Mouse (Mus musculus) liver, postnatal 0 days (tissue): Measurements from ENCODE around the gene Sp1. TPM values are rescaled to one million over a fixed set of nuclear protein-coding genes. Genes with fewer than 3 reads are reported as not detected.

Source experiments
- ATAC-seq: fragments of 200-750 bp; cut with Nextera tagmentation; 2 replicates; pipeline ENCODE4 v1.8.0; 2017; ENCODE audit warnings: mild to moderate bottlenecking, moderate library complexity
- DNase-seq: peaks from one replicate; pipeline ENCODE4 v3.0.0-alpha.2; 2016
- H3K27ac ChIP-seq: fragments of 300-500 bp; sonication (generic); 2 replicates; pipeline ENCODE4 v1.5.1; 2014; ENCODE audit warnings: antibody characterized with exemption, moderate library complexity, mild to moderate bottlenecking, low read depth
- H3K27me3 ChIP-seq: fragments of 300-500 bp; sonication (generic); 2 replicates; pipeline ENCODE4 v1.6.1; 2014; ENCODE audit warnings: low read length, control low read depth, mixed read lengths; ENCODE audit not compliant: insufficient read depth
- H3K36me3 ChIP-seq: fragments of 300-500 bp; sonication (generic); replicated peaks from 2 replicates; pipeline ENCODE4 v1.6.1; 2014; ENCODE audit warnings: mild to moderate bottlenecking, control low read depth, low read length, moderate library complexity, mixed read lengths; ENCODE audit not compliant: insufficient read depth
- H3K4me1 ChIP-seq: fragments of 300-500 bp; sonication (generic); 2 replicates; pipeline ENCODE4 v1.6.1; 2014; ENCODE audit warnings: antibody characterized with exemption, mild to moderate bottlenecking, control low read depth; ENCODE audit not compliant: insufficient read depth
- H3K4me2 ChIP-seq: fragments of 300-500 bp; sonication (generic); 2 replicates; pipeline ENCODE4 v1.6.1; 2014; ENCODE audit warnings: low read depth, mild to moderate bottlenecking, low read length, moderate library complexity, mixed read lengths
- H3K4me3 ChIP-seq: fragments of 300-500 bp; sonication (generic); 2 replicates; pipeline ENCODE4 v1.5.1; 2014; ENCODE audit warnings: low read depth, low read length
- H3K9ac ChIP-seq: fragments of 300-500 bp; sonication (generic); replicated peaks from 2 replicates; pipeline ENCODE4 v1.6.1; 2014; ENCODE audit warnings: mild to moderate bottlenecking, moderate library complexity
- H3K9me3 ChIP-seq: fragments of 300-500 bp; sonication (generic); 2 replicates; pipeline ENCODE4 v1.6.1; 2016; ENCODE audit warnings: mild to moderate bottlenecking, control low read depth, low read length, mixed read lengths
- CTCF ChIP-seq: sonication (generic); IDR thresholded peaks from 2 replicates; pipeline ENCODE4 v1.5.1; 2016; ENCODE audit warnings: antibody characterized with exemption, low read depth
- EP300 ChIP-seq: IDR thresholded peaks from 2 replicates; pipeline ENCODE4 v1.6.1; 2016; ENCODE audit warnings: antibody characterized with exemption, low read depth, mild to moderate bottlenecking
- WGBS: fragments of 180-500 bp; shearing (Covaris S2); extraction: QIAGEN DNeasy Blood & Tissue Kit; methylation state at CpG from one replicate; pipeline ENCODE4 v1.1.7; 2014; ENCODE audit not compliant: insufficient replicate concordance; 5-methylcytosine and 5-hydroxymethylcytosine counted together
- polyA plus RNA-seq: library from polyadenylated mRNA; unstranded; fragments of >200 nt; fragmentation: Nextera tagmentation; extraction: Ambion mirVana; gene quantifications from 2 replicates; pipeline ENCODE4 v1.2.1, GENCODE M21; 2015

The Sp1 gene
- polyA plus RNA-seq, 1 experiment from 2014 or later = 2.9 TPM

- WGBS = 75% methylated on average over 9 of the region's 9 CpGs
- Histone ChIP-seq H3K36me3 (peaks cover 27% of the 10 kb centered on the region), H3K9ac (peak overlapping the region; percentile 64; the same call in 1 of the 2 replicates), H3K27ac (peak overlapping the region; percentile 80), H3K27me3 (no peaks in the 10 kb centered on the region), H3K4me1 (peaks cover 34% of the 10 kb centered on the region), H3K4me2 (peak overlapping the region; percentile 90), H3K9me3 (no peaks in the 10 kb centered on the region), H3K4me3 (peak overlapping the region; percentile 59)
- TF ChIP-seq EP300 = no peak
- TF ChIP-seq CTCF = no peak
- no peak for DNase-seq
- ATAC-seq = no peak
Measured at GRCm38 (mm10) chr15:102461430-102462075, 55.6 kb downstream of the Sp1 start.

GRCm38 (mm10) chr15:102463666-102464065, 57.7 kb downstream of the Sp1 start:
- Histone ChIP-seq H3K9me3 (no peaks in the 10 kb centered on the region), H3K27me3 (no peaks in the 10 kb centered on the region), H3K27ac (no peak overlapping the region), H3K4me1 (peaks cover 26% of the 10 kb centered on the region), H3K4me3 (no peak overlapping the region), H3K9ac (no peak overlapping the region), H3K4me2 (no peak overlapping the region), H3K36me3 (peaks cover 27% of the 10 kb centered on the region)
- ATAC-seq (no peak), DNase-seq (no peak)
- no peak for TF ChIP-seq EP300
- TF ChIP-seq CTCF = peak; percentile 75

GRCm38 (mm10) chr15:102468675-102469370, 62.9 kb downstream of the Sp1 start:
- H3K9me3 ChIP-seq = no peaks in the 10 kb centered on the region
- H3K36me3 ChIP-seq = peaks cover 18% of the 10 kb centered on the region
- no peak overlapping the region for H3K9ac ChIP-seq
- H3K4me2 ChIP-seq = no peak overlapping the region
- TF ChIP-seq EP300 = no peak
- no peak for TF ChIP-seq CTCF
- ATAC-seq = no peak
- H3K27ac ChIP-seq = no peak overlapping the region
- no peak overlapping the region for H3K4me3 ChIP-seq
- peaks cover 10% of the 10 kb centered on the region; the same call in 1 of the 2 replicates for H3K4me1 ChIP-seq
- no peak for DNase-seq
- 96% methylated on average over 9 of the region's 9 CpGs for WGBS
- H3K27me3 ChIP-seq = no peaks in the 10 kb centered on the region

- TF ChIP-seq CTCF = peak; percentile 96
- TF ChIP-seq EP300 = peak; percentile 62
- Histone ChIP-seq H3K4me1 (peaks cover 10% of the 10 kb centered on the region; the same call in 1 of the 2 replicates), H3K9ac (peak within 1 kb of the TSS; percentile 97), H3K27ac (peak within 1 kb of the TSS; percentile 98), H3K36me3 (peaks cover 25% of the 10 kb centered on the region), H3K4me3 (peak within 1 kb of the TSS; percentile 99), H3K4me2 (peak within 1 kb of the TSS; percentile 76), H3K27me3 (no peaks in the 10 kb centered on the region), H3K9me3 (no peaks in the 10 kb centered on the region)
- DNase-seq = peak; percentile 96
- 3% methylated on average over 34 of the region's 40 CpGs for WGBS
- peak; percentile 97 for ATAC-seq
Measured at GRCm38 (mm10) chr15:102470183-102470604, 64.3 kb downstream of the Sp1 start, which contains the start of gene Pcbp2. Pcbp2 (plus strand) TSS chr15:102470539.

GRCm38 (mm10) chr15:102470605-102471294, 64.8 kb downstream of the Sp1 start:
- TF ChIP-seq CTCF = peak; percentile 38; the same call in 1 of the 2 replicates
- TF ChIP-seq EP300 = no peak
- H3K27ac ChIP-seq = peak overlapping the region; percentile 98

GRCm38 (mm10) chr15:102471295-102471645, 65.3 kb downstream of the Sp1 start:
- H3K36me3 ChIP-seq = peaks cover 32% of the 10 kb centered on the region
- peak overlapping the region; percentile 76 for H3K4me2 ChIP-seq
- peak overlapping the region; percentile 98 for H3K27ac ChIP-seq
- DNase-seq = no peak
- H3K4me3 ChIP-seq = peak overlapping the region; percentile 99
- under 1% methylated on average over 10 of the region's 10 CpGs for WGBS
- ATAC-seq = no peak
- TF ChIP-seq EP300 (no peak), CTCF (no peak)
- H3K9me3 ChIP-seq = no peaks in the 10 kb centered on the region
- peaks cover 10% of the 10 kb centered on the region; the same call in 1 of the 2 replicates for H3K4me1 ChIP-seq
- peak overlapping the region; percentile 97 for H3K9ac ChIP-seq
- no peaks in the 10 kb centered on the region for H3K27me3 ChIP-seq

More at GRCm38 (mm10) chr15:102470605-102471294, 64.8 kb downstream of the Sp1 start:
- WGBS = under 1% methylated on average over 43 of the region's 67 CpGs
- Histone ChIP-seq H3K27me3 (no peaks in the 10 kb centered on the region), H3K4me2 (peak overlapping the region; percentile 76), H3K36me3 (peaks cover 27% of the 10 kb centered on the region), H3K4me1 (peaks cover 10% of the 10 kb centered on the region; the same call in 1 of the 2 replicates), H3K9me3 (no peaks in the 10 kb centered on the region), H3K9ac (peak overlapping the region; percentile 97), H3K4me3 (peak overlapping the region; percentile 99)
- peak; percentile 88 for DNase-seq
- ATAC-seq = peak; percentile 76
